Mouse (Mus musculus) cerebellum, adult 9-10 months (tissue): ENCODE measurements around the gene Olfr640.

Experiments used
- DNase-seq: peaks from one replicate; pipeline ENCODE4 v3.0.0; 2022

The Olfr640 gene

GRCm38 (mm10) chr7:104025473-104025872 lies at the start of gene Olfr640:
TSS of gene Olfr640 (minus strand) at chr7:104025573.
- no peak for DNase-seq

- no peak for DNase-seq
Measured at GRCm38 (mm10) chr7:104071769-104072168, 46.4 kb upstream of the Olfr640 start, which contains the start of gene Olfr644. TSS of gene Olfr644 (minus strand) at chr7:104071869.

DNA sequence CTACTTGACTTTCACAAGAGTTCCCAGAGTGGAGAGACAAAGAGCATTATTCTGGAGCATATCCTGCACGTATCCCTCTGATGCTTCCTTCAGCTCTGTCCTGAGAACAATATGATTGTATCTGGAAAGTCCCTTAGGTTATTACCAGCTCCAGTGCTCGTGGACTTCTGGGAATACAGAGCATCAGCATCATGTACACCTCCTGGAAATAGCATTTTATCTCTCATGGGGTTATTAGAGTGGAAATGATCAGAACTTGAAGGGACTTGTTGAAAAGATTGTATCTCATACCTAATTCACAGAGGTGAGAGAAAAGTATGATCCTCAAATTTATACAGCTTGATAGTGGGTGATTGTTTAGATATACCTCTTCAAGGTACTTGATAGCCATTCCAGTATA lies 36.0 kb upstream of the Olfr640 start, which contains the start of gene 4930516K23Rik:
TSS of gene 4930516K23Rik (minus strand) at position 101 of the 400 bp plus-strand sequence.
- DNase-seq: no peak

DNA sequence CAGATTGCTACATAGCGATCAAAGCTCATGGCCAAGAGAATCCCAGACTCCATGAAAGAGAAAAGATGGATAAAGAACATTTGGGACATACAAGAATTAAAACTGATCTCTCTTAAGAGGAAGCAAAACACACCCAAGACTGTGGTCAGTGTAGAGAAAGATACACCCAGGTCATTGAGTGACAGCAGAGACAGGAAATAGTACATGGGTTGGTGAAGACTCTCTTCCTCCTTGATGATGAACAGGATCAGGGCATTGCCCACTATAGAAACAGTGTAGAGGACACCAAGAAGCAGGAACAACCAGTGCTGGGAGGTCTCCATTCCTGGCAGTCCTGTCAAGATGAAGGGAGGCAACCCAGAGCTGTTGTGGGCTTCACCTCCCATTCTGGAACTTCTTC lies 33.8 kb upstream of the Olfr640 start:
- no peak for DNase-seq

GRCm38 (mm10) chr7:104052566-104052965 lies 27.2 kb upstream of the Olfr640 start, which contains the start of gene Olfr642:
TSS of gene Olfr642 (minus strand) at chr7:104052666.
- DNase-seq: no peak

- no peak for DNase-seq
Measured at GRCm38 (mm10) chr7:104050745-104051144, 25.4 kb upstream of the Olfr640 start.

- no peak for DNase-seq
Measured at GRCm38 (mm10) chr7:104035145-104035544, 9.8 kb upstream of the Olfr640 start, which contains the start of gene Olfr641. TSS of gene Olfr641 (plus strand) at chr7:104035445.

GRCm38 (mm10) chr7:104026978-104027377 lies 1.6 kb upstream of the Olfr640 start:
- DNase-seq: no peak

DNA sequence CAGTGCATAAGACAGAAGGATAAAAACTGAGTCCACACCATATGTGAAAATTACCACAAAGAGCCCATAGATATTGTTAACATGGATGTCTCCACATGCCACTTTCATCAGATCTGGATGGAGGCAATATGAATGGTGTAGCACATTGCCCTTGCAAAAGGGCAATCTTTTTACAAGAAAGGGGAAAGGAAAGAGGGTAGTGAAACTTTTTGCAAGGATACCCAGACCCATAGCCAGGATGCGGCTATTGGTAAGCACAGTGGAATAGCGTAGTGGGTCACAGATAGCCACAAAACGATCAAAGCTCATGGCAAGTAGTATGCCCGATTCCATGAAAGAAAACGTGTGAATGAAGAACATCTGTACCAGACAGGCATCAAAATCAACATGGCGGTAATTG lies 3.7 kb downstream of the Olfr640 start:
- no peak for DNase-seq

GRCm38 (mm10) chr7:104018953-104019352 lies 6.4 kb downstream of the Olfr640 start:
- DNase-seq: no peak

- no peak for DNase-seq
Measured at GRCm38 (mm10) chr7:104017203-104017602, 8.2 kb downstream of the Olfr640 start, which contains the start of gene Olfr639. TSS of gene Olfr639 (minus strand) at chr7:104017303.

DNA sequence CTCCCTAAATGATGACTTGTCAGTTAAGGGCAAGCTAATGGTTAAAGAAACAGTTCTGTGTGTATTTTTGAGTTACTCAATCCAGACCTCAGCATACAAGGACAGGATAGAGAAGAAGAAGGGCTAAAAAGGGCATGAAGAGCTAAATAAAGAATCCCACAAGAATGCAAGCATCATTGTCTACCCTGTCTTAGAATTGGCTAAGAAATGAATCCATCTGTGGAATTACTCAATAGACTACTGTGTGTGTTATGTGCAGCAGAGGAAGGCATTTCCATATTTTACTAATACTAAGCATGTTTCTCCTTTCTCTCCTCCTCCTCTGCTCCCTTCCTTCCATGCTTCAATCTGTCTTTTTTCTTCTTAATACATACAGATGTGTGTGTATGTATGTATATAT lies 26.2 kb downstream of the Olfr640 start:
- DNase-seq: no peak

DNA sequence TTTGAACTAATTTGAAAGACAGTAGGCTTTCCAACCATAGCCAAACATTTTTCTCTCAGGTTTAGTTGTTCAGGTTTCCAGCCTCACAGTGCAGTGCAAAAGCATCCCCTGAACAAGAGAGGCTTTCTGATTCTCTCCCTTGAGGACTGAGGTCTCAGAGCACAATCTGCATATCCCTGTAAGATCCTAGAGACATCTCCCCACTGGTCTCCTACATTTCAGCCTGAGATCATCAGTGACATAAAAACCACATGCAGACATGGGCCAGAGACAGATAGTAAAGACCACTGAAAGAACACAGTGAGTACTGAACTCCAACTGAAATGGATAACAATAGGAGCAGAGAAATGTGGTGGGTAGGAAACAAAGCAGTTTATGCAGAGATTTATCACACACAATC lies 26.9 kb downstream of the Olfr640 start, which contains the start of gene Olfr638:
TSS of gene Olfr638 (plus strand) at position 301 of the 400 bp plus-strand sequence.
- no peak for DNase-seq

- no peak for DNase-seq
Measured at GRCm38 (mm10) chr7:103971782-103972181, 53.6 kb downstream of the Olfr640 start.

DNA sequence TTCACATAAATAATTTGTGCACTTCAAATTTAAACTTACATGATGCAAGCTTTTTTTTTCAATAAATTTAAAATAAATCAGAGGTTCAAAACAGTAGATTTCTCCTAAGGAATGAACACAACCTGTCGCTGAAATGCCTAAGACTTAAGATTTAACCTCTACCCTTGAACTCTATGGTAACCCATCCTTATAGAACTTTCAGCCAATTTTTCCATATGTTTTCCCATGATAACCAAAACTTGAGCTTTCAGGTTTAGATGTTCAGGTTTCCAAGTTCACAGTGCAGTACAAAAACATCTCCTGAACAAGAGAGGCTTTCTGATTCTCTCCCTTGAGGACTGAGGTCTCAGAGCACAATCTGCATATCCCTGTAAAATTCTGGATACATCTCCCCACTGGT lies 54.5 kb downstream of the Olfr640 start, which contains the start of gene Olfr635:
TSS of gene Olfr635 (plus strand) at position 301 of the 400 bp plus-strand sequence.
- no peak for DNase-seq
